Mouse (Mus musculus) neural tube, embryonic 11.5 days (tissue): ENCODE data around the gene Edar. TPM values are rescaled to one million over a fixed set of nuclear protein-coding genes. Genes with fewer than 3 reads are reported as not detected.
A peak's percentile ranks its signal among the peaks of the same experiment; 100 is the strongest.

Experiments used
- ATAC-seq: fragments of 200-750 bp; cut with Nextera tagmentation; 2 replicates; pipeline ENCODE4 v1.8.0; 2017; ENCODE audit warnings: moderate number of reproducible peaks, mild to moderate bottlenecking, moderate TSS enrichment, moderate library complexity; ENCODE audit not compliant: insufficient read depth, low FRiP score, low TSS enrichment
- DNase-seq: peaks from one replicate; pipeline ENCODE4 v3.0.0-alpha.2; 2015; ENCODE audit warnings: low spot score
- H3K27ac ChIP-seq: fragments of 300-500 bp; sonication (generic); 2 replicates; pipeline ENCODE4 v1.5.1; 2014; ENCODE audit warnings: low read depth, mild to moderate bottlenecking, low read length
- H3K27me3 ChIP-seq: fragments of 300-500 bp; sonication (generic); 2 replicates; pipeline ENCODE4 v1.6.1; 2014; ENCODE audit warnings: mild to moderate bottlenecking, low read length, mixed read lengths; ENCODE audit not compliant: control insufficient read depth, insufficient read depth
- H3K36me3 ChIP-seq: fragments of 300-500 bp; sonication (generic); 2 replicates; pipeline ENCODE4 v1.6.1; 2014; ENCODE audit warnings: mild to moderate bottlenecking, low read length, moderate library complexity, mixed read lengths; ENCODE audit not compliant: control insufficient read depth, insufficient read depth
- H3K4me1 ChIP-seq: fragments of 300-500 bp; sonication (generic); 2 replicates; pipeline ENCODE4 v1.6.1; 2014; ENCODE audit warnings: low read length, mixed read lengths; ENCODE audit not compliant: control insufficient read depth, insufficient read depth
- H3K4me2 ChIP-seq: fragments of 300-500 bp; sonication (generic); 2 replicates; pipeline ENCODE4 v1.6.1; 2014; ENCODE audit warnings: low read depth, mild to moderate bottlenecking, moderate library complexity
- H3K4me3 ChIP-seq: fragments of 300-500 bp; sonication (generic); 2 replicates; pipeline ENCODE4 v1.5.1; 2014; ENCODE audit warnings: low read depth, low read length
- H3K9ac ChIP-seq: fragments of 300-500 bp; sonication (generic); 2 replicates; pipeline ENCODE4 v1.6.1; 2014; ENCODE audit warnings: mild to moderate bottlenecking, low read length
- H3K9me3 ChIP-seq: fragments of 300-500 bp; sonication (generic); 2 replicates; pipeline ENCODE4 v1.6.1; 2016; ENCODE audit warnings: low read length; ENCODE audit not compliant: control insufficient read depth
- WGBS: fragments of 180-500 bp; shearing (Covaris S2); extraction: QIAGEN DNeasy Blood & Tissue Kit; methylation state at CpG from one replicate; pipeline ENCODE4 v1.1.7; 2014; 5-methylcytosine and 5-hydroxymethylcytosine counted together
- polyA plus RNA-seq: library from polyadenylated mRNA; unstranded; fragments of >200 nt; fragmentation: Nextera tagmentation; extraction: Ambion mirVana; gene quantifications from 2 replicates; pipeline ENCODE4 v1.2.1, GENCODE M21; 2014

Edar gene
- polyA plus RNA-seq, 1 experiment from 2014 or later, result 0.32 TPM

- Histone ChIP-seq H3K9ac (no peak overlapping the region), H3K9me3 (no peaks in the 10 kb centered on the region), H3K4me2 (no peak overlapping the region), H3K27ac (no peak overlapping the region), H3K4me1 (no peaks in the 10 kb centered on the region; the same call in 1 of the 2 replicates), H3K4me3 (no peak overlapping the region), H3K27me3 (0 out of 2 replicates have a peak, but pooled peaks cover 3% of the 10 kb centered on the region), H3K36me3 (no peaks in the 10 kb centered on the region)
- WGBS, result 97% methylated on average over 3 of the region's 3 CpGs
- no peak for ATAC-seq
- no peak for DNase-seq
Observed at GRCm38 (mm10) chr10:58653679-58654078, 21.8 kb downstream of the Edar start.

DNA sequence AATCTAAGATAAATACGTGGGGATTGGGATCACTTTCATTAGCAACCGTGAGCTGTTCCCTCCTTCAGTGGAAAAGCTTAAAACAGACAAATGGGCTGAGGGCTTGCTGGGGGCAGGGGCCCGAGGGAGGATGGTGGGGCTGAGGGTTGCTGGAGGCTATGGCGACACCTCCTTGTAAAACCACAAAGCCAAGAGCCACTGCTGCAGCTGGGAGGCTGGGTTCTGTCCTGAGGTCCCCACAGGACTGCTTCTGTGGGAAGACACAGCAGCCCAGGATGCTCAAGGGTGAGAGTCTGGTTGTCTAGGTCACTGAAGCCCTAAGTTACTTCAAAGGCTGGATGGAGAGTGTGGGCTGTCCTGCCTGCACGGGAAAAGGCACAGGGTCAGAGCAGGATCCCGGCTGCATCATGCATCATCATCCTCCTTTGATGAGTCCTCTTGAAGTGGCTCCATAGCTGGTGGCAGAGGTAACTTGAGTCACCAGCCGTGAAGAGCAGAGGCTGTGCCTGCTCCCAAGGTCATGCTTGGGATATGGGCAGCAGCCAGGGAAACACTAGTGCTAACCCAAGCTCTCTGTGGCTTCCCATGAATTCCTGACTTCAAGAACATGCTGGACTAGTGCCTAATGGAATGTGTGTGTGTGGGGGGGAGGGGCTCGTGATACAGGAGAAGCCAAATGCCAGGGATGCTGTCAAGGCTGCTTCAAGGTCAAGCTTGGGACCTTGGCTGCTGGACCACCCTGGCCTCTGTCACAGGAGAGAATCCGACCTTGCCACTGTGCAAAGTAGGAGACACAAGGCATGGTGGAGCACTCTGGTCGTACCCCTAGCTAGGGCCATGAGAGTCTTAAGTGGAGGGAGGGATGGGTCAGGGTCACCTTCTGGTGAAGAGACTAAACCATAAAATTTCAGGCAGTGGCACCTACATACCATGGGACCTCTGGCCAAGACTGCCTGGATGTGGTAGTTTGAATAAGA is 22.7 kb downstream of the Edar start:
- ATAC-seq (peak; percentile 32), DNase-seq (peak; percentile 42)
- Histone ChIP-seq H3K4me2 (no peak overlapping the region), H3K36me3 (no peaks in the 10 kb centered on the region), H3K4me3 (no peak overlapping the region), H3K27me3 (0 out of 2 replicates have a peak, but pooled peaks cover 3% of the 10 kb centered on the region), H3K9ac (no peak overlapping the region), H3K9me3 (no peaks in the 10 kb centered on the region), H3K27ac (no peak overlapping the region), H3K4me1 (no peaks in the 10 kb centered on the region; the same call in 1 of the 2 replicates)
- WGBS, result 27% methylated on average over 10 of the region's 10 CpGs

DNA sequence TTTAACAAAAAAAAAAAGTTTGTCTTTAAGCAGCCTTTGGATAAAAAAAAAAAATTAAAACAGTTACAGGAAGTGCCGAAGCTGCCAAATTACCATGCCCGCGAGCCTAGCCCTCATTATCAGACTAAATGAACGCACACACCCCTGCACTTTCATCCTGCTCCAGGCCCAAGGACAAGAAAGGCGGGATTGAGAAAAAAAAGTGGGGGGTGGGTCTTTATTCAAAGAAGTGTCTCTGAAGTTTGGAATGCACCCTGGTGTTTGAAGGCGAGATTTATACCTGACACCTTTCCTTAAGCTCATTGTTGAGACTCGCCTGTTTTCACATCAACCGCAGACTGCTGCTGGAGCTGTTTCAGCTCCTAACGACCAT is 23.4 kb downstream of the Edar start:
- no peak overlapping the region for H3K27ac ChIP-seq
- H3K4me1 ChIP-seq, result no peaks in the 10 kb centered on the region; the same call in 1 of the 2 replicates
- peak; percentile 42; the same call in 1 of the 2 replicates for ATAC-seq
- no peak overlapping the region for H3K9ac ChIP-seq
- no peaks in the 10 kb centered on the region for H3K9me3 ChIP-seq
- H3K27me3 ChIP-seq, result 0 out of 2 replicates have a peak, but pooled peaks cover 3% of the 10 kb centered on the region
- WGBS, result 1% methylated on average over 9 of the region's 9 CpGs
- peak overlapping the region; percentile 25; the same call in 1 of the 2 replicates for H3K4me2 ChIP-seq
- no peak for DNase-seq
- H3K36me3 ChIP-seq, result no peaks in the 10 kb centered on the region
- no peak overlapping the region for H3K4me3 ChIP-seq

DNA sequence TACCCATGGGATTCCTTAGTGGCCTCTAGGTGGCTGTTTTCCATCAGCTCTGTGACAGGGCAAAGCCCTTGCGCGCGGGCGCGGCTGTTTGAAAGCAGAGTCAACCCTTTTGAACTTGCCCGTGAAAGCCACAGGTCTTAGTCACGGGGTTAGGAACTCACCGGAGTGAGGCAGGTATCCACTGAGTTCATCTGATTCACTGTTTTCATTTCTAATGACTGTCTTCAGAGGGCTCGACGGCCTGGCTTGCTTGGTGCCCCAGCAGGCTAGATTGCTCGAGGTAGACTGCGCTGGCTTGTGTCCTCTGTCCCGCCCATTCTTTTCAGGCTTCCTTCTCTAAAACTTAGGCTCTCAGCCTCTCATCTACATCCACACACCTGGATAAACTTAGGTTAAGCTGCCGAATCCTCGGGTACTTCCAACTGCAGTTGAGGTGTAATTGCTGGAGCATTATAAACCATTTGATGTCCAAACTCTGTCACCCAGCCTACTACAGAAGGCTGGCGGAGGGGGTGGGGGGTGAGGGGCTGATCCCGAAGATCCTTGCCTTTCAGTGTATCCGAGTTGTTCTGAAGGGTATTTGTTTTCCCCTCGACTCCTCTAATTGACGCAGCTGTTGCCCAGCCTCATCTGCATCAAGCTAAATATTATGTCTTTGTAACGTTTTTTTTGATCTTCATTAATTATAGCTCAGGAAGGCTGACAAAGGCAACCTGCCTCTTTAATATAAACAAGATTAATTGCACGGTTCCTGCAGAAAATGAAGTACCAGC is 24.0 kb downstream of the Edar start:
- 0 out of 2 replicates have a peak, but pooled peaks cover 3% of the 10 kb centered on the region for H3K27me3 ChIP-seq
- H3K4me1 ChIP-seq, result no peaks in the 10 kb centered on the region; the same call in 1 of the 2 replicates
- ATAC-seq (peak; percentile 38; the same call in 1 of the 2 replicates), DNase-seq (peak; percentile 45)
- H3K27ac ChIP-seq, result no peak overlapping the region
- H3K9ac ChIP-seq, result no peak overlapping the region
- 4% methylated on average over 22 of the region's 22 CpGs for WGBS
- H3K4me2 ChIP-seq, result peak overlapping the region; percentile 25
- H3K9me3 ChIP-seq, result no peaks in the 10 kb centered on the region
- H3K4me3 ChIP-seq, result no peak overlapping the region
- H3K36me3 ChIP-seq, result no peaks in the 10 kb centered on the region

DNA sequence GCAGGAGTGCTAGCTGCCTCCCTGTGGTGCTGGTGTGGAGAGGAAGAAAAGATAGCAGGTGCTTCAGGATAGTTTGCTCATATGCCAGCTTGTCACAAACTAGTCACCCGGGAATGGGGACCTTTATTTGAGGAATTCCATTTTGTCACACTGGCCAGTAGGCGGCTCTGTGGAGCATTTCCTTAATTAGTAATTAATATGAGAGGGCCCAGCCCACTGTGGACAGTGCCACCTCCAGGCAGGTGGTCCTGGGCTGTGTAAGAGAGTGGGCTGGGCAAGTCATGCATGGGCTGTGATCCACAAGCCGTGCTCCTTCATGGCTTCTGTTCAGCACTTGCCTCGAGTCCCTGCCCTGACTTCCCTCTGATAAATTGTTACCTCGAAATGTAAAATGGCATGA is 26.7 kb downstream of the Edar start:
- H3K27ac ChIP-seq, result no peak overlapping the region
- H3K4me3 ChIP-seq, result no peak overlapping the region
- 0 out of 2 replicates have a peak, but pooled peaks cover 3% of the 10 kb centered on the region for H3K27me3 ChIP-seq
- no peaks in the 10 kb centered on the region; the same call in 1 of the 2 replicates for H3K4me1 ChIP-seq
- H3K9me3 ChIP-seq, result no peaks in the 10 kb centered on the region
- H3K4me2 ChIP-seq, result no peak overlapping the region
- H3K9ac ChIP-seq, result no peak overlapping the region
- no peaks in the 10 kb centered on the region for H3K36me3 ChIP-seq
- 75% methylated on average over 5 of the region's 5 CpGs for WGBS
- no peak for DNase-seq
- no peak for ATAC-seq

DNA sequence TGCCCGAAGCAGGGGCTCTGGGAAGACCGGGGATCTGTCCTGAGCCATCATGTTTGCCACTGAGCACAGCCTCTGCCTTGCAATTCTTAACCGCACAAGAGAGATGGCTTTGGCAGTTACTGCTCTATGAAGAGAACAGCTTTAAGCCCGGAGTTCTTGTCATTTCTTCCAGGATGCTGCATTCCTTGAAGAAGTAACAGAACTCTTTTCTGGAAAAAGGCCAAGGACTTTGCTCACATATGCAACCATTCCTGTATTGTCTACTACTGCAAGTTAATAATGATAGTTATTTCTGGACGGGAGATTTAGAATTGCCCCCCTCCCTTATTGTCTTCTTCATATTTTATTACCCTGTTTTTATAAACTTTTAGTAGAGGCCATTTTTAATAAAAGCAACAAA is 30.8 kb downstream of the Edar start:
- Histone ChIP-seq H3K9me3 (no peaks in the 10 kb centered on the region), H3K27ac (no peak overlapping the region), H3K4me2 (no peak overlapping the region), H3K4me3 (no peak overlapping the region), H3K36me3 (no peaks in the 10 kb centered on the region), H3K4me1 (no peaks in the 10 kb centered on the region), H3K9ac (no peak overlapping the region), H3K27me3 (no peaks in the 10 kb centered on the region)
- DNase-seq, result no peak
- WGBS, result 92% methylated on average over 5 of the region's 5 CpGs
- ATAC-seq, result no peak

GRCm38 (mm10) chr10:58644194-58644593 is 31.3 kb downstream of the Edar start:
- ATAC-seq, result no peak
- H3K9ac ChIP-seq, result no peak overlapping the region
- DNase-seq, result no peak
- WGBS, result 92% methylated on average over 7 of the region's 7 CpGs
- no peaks in the 10 kb centered on the region for H3K36me3 ChIP-seq
- H3K9me3 ChIP-seq, result no peaks in the 10 kb centered on the region
- no peak overlapping the region for H3K27ac ChIP-seq
- no peaks in the 10 kb centered on the region for H3K27me3 ChIP-seq
- no peak overlapping the region for H3K4me2 ChIP-seq
- no peak overlapping the region for H3K4me3 ChIP-seq
- no peaks in the 10 kb centered on the region for H3K4me1 ChIP-seq

- no peak overlapping the region for H3K4me2 ChIP-seq
- ATAC-seq, result no peak
- no peak for DNase-seq
- H3K9ac ChIP-seq, result no peak overlapping the region
- 91% methylated on average over 9 of the region's 9 CpGs for WGBS
- no peaks in the 10 kb centered on the region for H3K9me3 ChIP-seq
- H3K27ac ChIP-seq, result no peak overlapping the region
- no peak overlapping the region for H3K4me3 ChIP-seq
- H3K36me3 ChIP-seq, result no peaks in the 10 kb centered on the region
- no peaks in the 10 kb centered on the region for H3K27me3 ChIP-seq
- H3K4me1 ChIP-seq, result no peaks in the 10 kb centered on the region
Observed at GRCm38 (mm10) chr10:58643001-58643400, 32.5 kb downstream of the Edar start.
